Mouse (Mus musculus): ENCODE results near the gene Rpl39l. TPM values are rescaled to one million over a fixed set of nuclear protein-coding genes. Genes with fewer than 3 reads are reported as not detected.
"Not testable (repeated sequence)": the region's sequence is repeated elsewhere in the genome, so short reads cannot be mapped to it uniquely, and the experiment has no call there.

Rpl39l gene
- total RNA-seq, 1 experiment = 138 TPM

- Histone ChIP-seq H3K36me3 (ENCODE audit: control insufficient read depth, insufficient read depth, low read length, poor library complexity, severe bottlenecking) (no peaks in the 10 kb centered on the region), H3K4me1 (ENCODE audit: control insufficient read depth in 2 of 2, insufficient read depth in 2 of 2, low read length in 2 of 2, poor library complexity in 1 of 2) (peaks cover 0 to 2% of the 10 kb centered on the region in 2 experiments; a peak in 1 of 4 replicates), H3K27ac (ENCODE audit: insufficient read depth, low read depth, low read length, poor library complexity, severe bottlenecking) (no peak overlapping the region), H3K9ac (ENCODE audit: insufficient read depth, low read depth, low read length, poor library complexity, severe bottlenecking) (no peak overlapping the region), H3K4me3 (ENCODE audit: insufficient read depth in 1 of 2, low read depth in 1 of 2, low read length in 2 of 2, poor library complexity in 1 of 2, severe bottlenecking in 1 of 2) (no peak overlapping the region), H3K9me3 (ENCODE audit: control insufficient read depth, insufficient read depth, low read depth, low read length) (no peaks in the 10 kb centered on the region)
- TF ChIP-seq MAFK (IDR thresholded peaks at IDR 0.05; ENCODE audit: insufficient read depth, low read depth, low read length) = no peak
- no peak for TF ChIP-seq ZNF384 (IDR thresholded peaks at IDR 0.05; ENCODE audit: low read depth, low read length)
- no peak for TF ChIP-seq CHD2 (IDR thresholded peaks at IDR 0.05; ENCODE audit: low read depth, low read length)
- no peak for TF ChIP-seq HCFC1 (IDR thresholded peaks at IDR 0.05; ENCODE audit: borderline replicate concordance, insufficient read depth, low read length)
- no peak for TF ChIP-seq ZC3H11A (IDR thresholded peaks at IDR 0.05; ENCODE audit: borderline replicate concordance, low read depth, low read length)
- in situ Hi-C loops (cut with MboI; ENCODE audit: low sequenced_read_pairs in 2 of 2, unreplicated experiment in 2 of 2) = no loop called here
- no peak for DNase-seq (ENCODE audit: low read depth, low spot score)
Measured at GRCm38 (mm10) chr16:10147401-10147800, 22.6 kb upstream of the Rpl39l start.

GRCm38 (mm10) chr16:10169123-10169905 is 712 bp upstream of the Rpl39l start:
- in situ Hi-C loops (cut with MboI; ENCODE audit: low sequenced_read_pairs in 2 of 2, unreplicated experiment in 2 of 2) = no loop called here
- H3K9ac ChIP-seq (ENCODE audit: insufficient read depth, low read depth, low read length, poor library complexity, severe bottlenecking) = no peak overlapping the region
- H3K4me3 ChIP-seq (ENCODE audit: insufficient read depth in 1 of 2, low read depth in 1 of 2, low read length in 2 of 2, poor library complexity in 1 of 2, severe bottlenecking in 1 of 2) = 0 out of 4 replicates have a peak overlapping the region, but pooled peaks of 1 of the 2 experiments have one; percentile 37
- H3K9me3 ChIP-seq (ENCODE audit: control insufficient read depth, insufficient read depth, low read depth, low read length) = peaks cover 11% of the 10 kb centered on the region
- no peak overlapping the region for H3K27ac ChIP-seq (ENCODE audit: insufficient read depth, low read depth, low read length, poor library complexity, severe bottlenecking)
- no peaks in the 10 kb centered on the region for H3K4me1 ChIP-seq (ENCODE audit: control insufficient read depth in 2 of 2, insufficient read depth in 2 of 2, low read length in 2 of 2, poor library complexity in 1 of 2)
- DNase-seq (ENCODE audit: low read depth, low spot score) = no peak
- H3K36me3 ChIP-seq (ENCODE audit: control insufficient read depth, insufficient read depth, low read length, poor library complexity, severe bottlenecking) = no peaks in the 10 kb centered on the region
- TF ChIP-seq ZC3H11A (IDR thresholded peaks at IDR 0.05; ENCODE audit: borderline replicate concordance, low read depth, low read length) = no peak
- TF ChIP-seq HCFC1 (IDR thresholded peaks at IDR 0.05; ENCODE audit: borderline replicate concordance, insufficient read depth, low read length) = no peak
- TF ChIP-seq ZNF384 (IDR thresholded peaks at IDR 0.05; ENCODE audit: low read depth, low read length) = no peak
- TF ChIP-seq MAFK (IDR thresholded peaks at IDR 0.05; ENCODE audit: insufficient read depth, low read depth, low read length) = no peak
- no peak for TF ChIP-seq CHD2 (IDR thresholded peaks at IDR 0.05; ENCODE audit: low read depth, low read length)

GRCm38 (mm10) chr16:10171276-10171675 is 1.2 kb downstream of the Rpl39l start:
- Histone ChIP-seq H3K4me3 (ENCODE audit: insufficient read depth in 1 of 2, low read depth in 1 of 2, low read length in 2 of 2, poor library complexity in 1 of 2, severe bottlenecking in 1 of 2) (no peak overlapping the region), H3K4me1 (ENCODE audit: control insufficient read depth in 2 of 2, insufficient read depth in 2 of 2, low read length in 2 of 2, poor library complexity in 1 of 2) (no peaks in the 10 kb centered on the region), H3K9me3 (ENCODE audit: control insufficient read depth, insufficient read depth, low read depth, low read length) (peaks cover 12% of the 10 kb centered on the region), H3K27ac (ENCODE audit: insufficient read depth, low read depth, low read length, poor library complexity, severe bottlenecking) (no peak overlapping the region), H3K9ac (ENCODE audit: insufficient read depth, low read depth, low read length, poor library complexity, severe bottlenecking) (no peak overlapping the region), H3K36me3 (ENCODE audit: control insufficient read depth, insufficient read depth, low read length, poor library complexity, severe bottlenecking) (peaks cover 1% of the 10 kb centered on the region; the same call in 1 of the 2 replicates)
- in situ Hi-C loops (cut with MboI; ENCODE audit: low sequenced_read_pairs in 2 of 2, unreplicated experiment in 2 of 2) = no loop called here
- no peak for DNase-seq (ENCODE audit: low read depth, low spot score)
- no peak for TF ChIP-seq CHD2 (IDR thresholded peaks at IDR 0.05; ENCODE audit: low read depth, low read length)
- TF ChIP-seq ZNF384 (IDR thresholded peaks at IDR 0.05; ENCODE audit: low read depth, low read length) = no peak
- no peak for TF ChIP-seq MAFK (IDR thresholded peaks at IDR 0.05; ENCODE audit: insufficient read depth, low read depth, low read length)
- TF ChIP-seq ZC3H11A (IDR thresholded peaks at IDR 0.05; ENCODE audit: borderline replicate concordance, low read depth, low read length) = no peak
- no peak for TF ChIP-seq HCFC1 (IDR thresholded peaks at IDR 0.05; ENCODE audit: borderline replicate concordance, insufficient read depth, low read length)

- TF ChIP-seq CHD2 (IDR thresholded peaks at IDR 0.05; ENCODE audit: low read depth, low read length) (no peak), HCFC1 (IDR thresholded peaks at IDR 0.05; ENCODE audit: borderline replicate concordance, insufficient read depth, low read length) (no peak), MAFK (IDR thresholded peaks at IDR 0.05; ENCODE audit: insufficient read depth, low read depth, low read length) (no peak), ZC3H11A (IDR thresholded peaks at IDR 0.05; ENCODE audit: borderline replicate concordance, low read depth, low read length) (no peak), ZNF384 (IDR thresholded peaks at IDR 0.05; ENCODE audit: low read depth, low read length) (peak; percentile 29)
- in situ Hi-C loops (cut with MboI; ENCODE audit: low sequenced_read_pairs in 2 of 2, unreplicated experiment in 2 of 2) = no loop called here
- Histone ChIP-seq H3K36me3 (ENCODE audit: control insufficient read depth, insufficient read depth, low read length, poor library complexity, severe bottlenecking) (peaks cover 2% of the 10 kb centered on the region; the same call in 1 of the 2 replicates), H3K9me3 (ENCODE audit: control insufficient read depth, insufficient read depth, low read depth, low read length) (peaks cover 14% of the 10 kb centered on the region), H3K4me3 (ENCODE audit: insufficient read depth in 1 of 2, low read depth in 1 of 2, low read length in 2 of 2, poor library complexity in 1 of 2, severe bottlenecking in 1 of 2) (no peak overlapping the region), H3K27ac (ENCODE audit: insufficient read depth, low read depth, low read length, poor library complexity, severe bottlenecking) (no peak overlapping the region), H3K4me1 (ENCODE audit: control insufficient read depth in 2 of 2, insufficient read depth in 2 of 2, low read length in 2 of 2, poor library complexity in 1 of 2) (no peaks in the 10 kb centered on the region), H3K9ac (ENCODE audit: insufficient read depth, low read depth, low read length, poor library complexity, severe bottlenecking) (no peak overlapping the region)
- no peak for DNase-seq (ENCODE audit: low read depth, low spot score)
Measured at GRCm38 (mm10) chr16:10172179-10172820, 2.3 kb downstream of the Rpl39l start.

- H3K36me3 ChIP-seq (ENCODE audit: control insufficient read depth, insufficient read depth, low read length, poor library complexity, severe bottlenecking); H3K27ac ChIP-seq (ENCODE audit: insufficient read depth, low read depth, low read length, poor library complexity, severe bottlenecking); H3K9ac ChIP-seq (ENCODE audit: insufficient read depth, low read depth, low read length, poor library complexity, severe bottlenecking); H3K4me1 ChIP-seq (ENCODE audit: control insufficient read depth in 2 of 2, insufficient read depth in 2 of 2, low read length in 2 of 2, poor library complexity in 1 of 2); DNase-seq (ENCODE audit: low read depth, low spot score); in situ Hi-C loops (cut with MboI; ENCODE audit: low sequenced_read_pairs in 2 of 2, unreplicated experiment in 2 of 2); H3K4me3 ChIP-seq (ENCODE audit: insufficient read depth in 1 of 2, low read depth in 1 of 2, low read length in 2 of 2, poor library complexity in 1 of 2, severe bottlenecking in 1 of 2): not testable (repeated sequence)
- H3K9me3 ChIP-seq (ENCODE audit: control insufficient read depth, insufficient read depth, low read depth, low read length) = peaks cover 22% of the 10 kb centered on the region
Measured at GRCm38 (mm10) chr16:10187461-10187860, 17.4 kb downstream of the Rpl39l start.
